Mouse (Mus musculus) bone marrow macrophage, adult 2 months (primary cell): ENCODE data around the gene Rnaset2b.
"Not testable (repeated sequence)": the region's sequence is repeated elsewhere in the genome, so short reads cannot be mapped to it uniquely, and the experiment has no call there.

ENCODE experiments used
- CTCF ChIP-seq: IDR thresholded peaks from 2 replicates; pipeline ENCODE4 v1.5.1; 2012; ENCODE audit warnings: low read depth, mild to moderate bottlenecking, low read length, moderate library complexity
- POLR2A ChIP-seq: IDR thresholded peaks from 2 replicates; pipeline ENCODE4 v1.6.1; 2012; ENCODE audit warnings: mild to moderate bottlenecking, low read depth, low read length, borderline replicate concordance

DNA sequence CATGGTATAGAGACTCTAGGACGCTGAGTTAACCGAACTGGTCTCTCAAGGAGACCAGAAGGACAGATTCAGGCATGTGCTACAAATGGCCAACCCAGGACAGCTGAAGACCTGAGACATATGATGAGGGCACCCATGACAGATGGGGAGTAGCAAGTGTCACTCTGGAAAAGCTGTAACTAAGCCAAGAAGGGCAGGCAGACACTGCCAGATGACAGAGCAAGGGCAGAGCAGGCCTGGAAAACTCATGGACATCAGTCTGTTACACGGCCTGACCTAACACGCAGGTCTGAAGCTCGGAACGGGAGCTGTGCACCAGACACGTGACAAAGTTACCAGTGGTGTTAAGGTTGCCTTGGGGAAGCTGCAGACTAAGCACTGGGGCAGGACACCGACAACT lies 11.6 kb upstream of the Rnaset2b start:
- not testable (repeated sequence) for TF ChIP-seq CTCF, POLR2A
